Mouse (Mus musculus): ENCODE measurements at regions not wholly inside any gene's neighbourhood (a gene's known extent, or its start where the extent isn't known, plus 50 kb on each side); places are given as distances from the start of the nearest gene placed in this dataset.

- TF ChIP-seq POLR2A (IDR thresholded peaks at IDR 0.05; ENCODE audit: borderline replicate concordance, extremely low read depth, low read depth, low read length) (no peak), CTCF (IDR thresholded peaks at IDR 0.05; ENCODE audit: insufficient read depth, low read length) (no peak)
These were observed 447.7 kb downstream of the Dad1 start for GRCm38 (mm10) chr14:53806231-53806630.
